Mouse (Mus musculus) forebrain, embryonic 11.5 days (tissue): Measurements from ENCODE around the gene Taok3. TPM values are rescaled to one million over a fixed set of nuclear protein-coding genes. Genes with fewer than 3 reads are reported as not detected.

Experiments
- ATAC-seq: fragments of 200-750 bp; cut with Nextera tagmentation; replicated peaks from 2 replicates; pipeline ENCODE4 v1.8.0; 2017; ENCODE audit warnings: moderate TSS enrichment; ENCODE audit not compliant: low FRiP score
- DNase-seq: peaks from one replicate; pipeline ENCODE4 v3.0.0-alpha.2; 2017; ENCODE audit warnings: low spot score
- H3K27ac ChIP-seq: fragments of 300-500 bp; sonication (generic); 2 replicates; pipeline ENCODE4 v1.5.1; 2014; ENCODE audit warnings: low read depth, low read length
- H3K27me3 ChIP-seq: fragments of 300-500 bp; sonication (generic); 2 replicates; pipeline ENCODE4 v1.6.1; 2014; ENCODE audit warnings: mild to moderate bottlenecking, low read length, mixed read lengths; ENCODE audit not compliant: control insufficient read depth, insufficient read depth
- H3K36me3 ChIP-seq: fragments of 300-500 bp; sonication (generic); 2 replicates; pipeline ENCODE4 v1.6.1; 2014; ENCODE audit warnings: mild to moderate bottlenecking, low read length, moderate library complexity, mixed read lengths; ENCODE audit not compliant: control insufficient read depth, insufficient read depth
- H3K4me1 ChIP-seq: fragments of 300-500 bp; sonication (generic); replicated peaks from 2 replicates; pipeline ENCODE4 v1.6.1; 2014; ENCODE audit warnings: low read length, mixed read lengths; ENCODE audit not compliant: control insufficient read depth, insufficient read depth
- H3K4me2 ChIP-seq: fragments of 300-500 bp; sonication (generic); 2 replicates; pipeline ENCODE4 v1.6.1; 2014; ENCODE audit warnings: low read depth, mild to moderate bottlenecking, low read length, moderate library complexity, mixed read lengths; ENCODE audit not compliant: severe bottlenecking
- H3K4me3 ChIP-seq: fragments of 300-500 bp; sonication (generic); 2 replicates; pipeline ENCODE4 v1.5.1; 2014; ENCODE audit warnings: low read depth, low read length
- H3K9ac ChIP-seq: fragments of 300-500 bp; sonication (generic); 2 replicates; pipeline ENCODE4 v1.6.1; 2014; ENCODE audit warnings: low read length
- H3K9me3 ChIP-seq: fragments of 300-500 bp; sonication (generic); 2 replicates; pipeline ENCODE4 v1.6.1; 2016; ENCODE audit warnings: low read length, mixed read lengths; ENCODE audit not compliant: control insufficient read depth
- WGBS: fragments of 180-500 bp; shearing (Covaris S2); extraction: QIAGEN DNeasy Blood & Tissue Kit; methylation state at CpG from one replicate; pipeline ENCODE4 v1.1.7; 2014; 5-methylcytosine and 5-hydroxymethylcytosine counted together
- polyA plus RNA-seq: library from polyadenylated mRNA; unstranded; fragments of >200 nt; fragmentation: Nextera tagmentation; extraction: Ambion mirVana; gene quantifications from 2 replicates; pipeline ENCODE4 v1.2.1, GENCODE M21; 2014

Gene Taok3
- polyA plus RNA-seq, 1 experiment from 2014 or later: 16.9 TPM

DNA sequence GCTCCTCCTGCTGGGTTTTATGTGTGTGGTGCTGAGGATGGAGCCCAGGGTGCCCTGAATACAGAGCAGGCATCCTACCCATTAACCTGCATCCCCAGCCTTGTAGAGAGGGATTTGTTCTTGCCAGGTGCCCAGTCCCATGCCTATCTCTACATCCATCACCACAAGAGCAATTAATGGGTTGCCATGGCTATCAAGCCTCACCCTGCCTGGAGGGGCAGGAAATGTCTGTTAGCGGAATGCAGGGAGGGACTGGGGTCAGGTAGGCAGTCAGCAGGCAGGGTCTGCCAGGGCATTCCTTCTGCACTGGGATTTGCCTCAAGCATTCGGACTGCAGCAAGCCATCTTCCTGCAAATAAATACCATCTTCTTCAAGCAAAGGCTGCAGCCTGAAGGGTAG is 46.0 kb downstream of the Taok3 start:
- Histone ChIP-seq H3K4me2 (no peak overlapping the region), H3K4me3 (no peak overlapping the region), H3K27ac (no peak overlapping the region), H3K4me1 (0 out of 2 replicates have a peak, but pooled peaks cover 1% of the 10 kb centered on the region), H3K9ac (no peak overlapping the region), H3K36me3 (no peaks in the 10 kb centered on the region), H3K27me3 (no peaks in the 10 kb centered on the region), H3K9me3 (no peaks in the 10 kb centered on the region)
- WGBS: 78% methylated on average over 2 of the region's 2 CpGs
- ATAC-seq: no peak
- no peak for DNase-seq

DNA sequence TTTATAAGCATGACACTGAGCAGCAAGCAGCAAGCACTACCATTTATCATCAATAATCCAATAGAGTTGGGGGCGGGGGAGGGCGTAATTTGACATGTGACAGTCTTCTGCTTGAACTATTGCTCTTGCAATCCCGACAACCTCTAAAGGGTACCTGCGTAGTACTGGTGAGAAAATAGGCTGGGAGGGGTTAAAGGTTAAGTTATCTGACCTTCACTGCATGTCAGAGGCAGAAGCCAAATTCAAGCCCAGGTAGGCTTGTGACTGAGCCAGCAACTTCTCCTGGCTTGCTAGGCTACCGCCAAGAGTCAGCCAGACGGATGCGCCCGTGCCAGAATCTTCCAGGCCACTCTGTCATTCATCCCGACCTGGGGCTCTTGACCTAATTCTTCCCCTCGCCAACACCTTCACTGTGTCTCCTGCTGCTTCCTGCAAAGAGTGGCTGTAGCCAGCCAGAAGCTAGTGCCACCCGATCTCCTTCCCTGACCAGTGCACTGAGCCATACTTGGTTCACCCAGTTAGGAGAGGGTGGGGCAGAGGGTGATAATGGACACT is 47.0 kb downstream of the Taok3 start:
- Histone ChIP-seq H3K4me3 (no peak overlapping the region), H3K4me2 (no peak overlapping the region), H3K4me1 (0 out of 2 replicates have a peak, but pooled peaks cover 1% of the 10 kb centered on the region), H3K27me3 (no peaks in the 10 kb centered on the region), H3K27ac (no peak overlapping the region), H3K9ac (no peak overlapping the region), H3K9me3 (no peaks in the 10 kb centered on the region), H3K36me3 (no peaks in the 10 kb centered on the region)
- DNase-seq (no peak), ATAC-seq (no peak)
- WGBS: 92% methylated on average over 11 of the region's 11 CpGs

DNA sequence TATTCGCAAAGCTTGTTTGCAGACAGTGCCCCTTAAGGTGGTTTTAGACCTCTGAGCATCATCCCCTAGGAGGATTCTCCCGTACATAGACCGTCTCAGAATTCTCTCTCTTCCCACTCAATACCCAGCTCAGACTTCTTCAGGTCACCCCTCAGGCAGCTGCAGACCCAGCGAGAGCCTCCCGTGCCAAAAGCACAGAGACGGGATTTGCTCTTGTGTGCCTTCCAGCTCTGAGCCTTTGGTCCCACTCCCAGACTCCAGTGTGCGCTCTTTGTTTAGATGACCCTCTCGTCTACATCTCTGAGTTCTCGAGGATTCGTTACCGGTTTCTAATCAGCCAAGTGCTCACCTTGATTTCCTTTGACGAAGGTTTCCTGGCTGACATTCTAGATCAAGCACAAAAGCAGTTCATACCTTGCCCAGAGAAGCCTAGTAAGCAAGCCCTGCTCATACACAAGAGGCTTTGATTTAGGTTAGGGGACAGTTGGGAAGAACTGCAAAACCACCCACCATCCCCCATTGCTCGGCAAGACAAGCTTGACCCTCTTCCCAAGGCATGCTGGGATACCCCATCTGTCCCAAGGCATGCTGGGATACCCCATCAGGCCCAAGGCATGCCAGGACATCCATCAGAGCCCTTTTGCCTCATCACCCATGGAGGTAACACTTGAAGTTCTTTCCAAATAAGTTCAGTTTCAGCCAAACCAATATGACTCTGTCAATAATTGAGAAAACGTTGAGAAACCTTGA is 48.6 kb downstream of the Taok3 start:
- H3K4me3 ChIP-seq: no peak overlapping the region
- no peak overlapping the region for H3K27ac ChIP-seq
- no peaks in the 10 kb centered on the region for H3K9me3 ChIP-seq
- ATAC-seq (no peak), DNase-seq (no peak)
- no peaks in the 10 kb centered on the region for H3K27me3 ChIP-seq
- no peaks in the 10 kb centered on the region for H3K4me1 ChIP-seq
- no peaks in the 10 kb centered on the region for H3K36me3 ChIP-seq
- H3K9ac ChIP-seq: no peak overlapping the region
- 91% methylated on average over 14 of the region's 14 CpGs for WGBS
- no peak overlapping the region for H3K4me2 ChIP-seq

DNA sequence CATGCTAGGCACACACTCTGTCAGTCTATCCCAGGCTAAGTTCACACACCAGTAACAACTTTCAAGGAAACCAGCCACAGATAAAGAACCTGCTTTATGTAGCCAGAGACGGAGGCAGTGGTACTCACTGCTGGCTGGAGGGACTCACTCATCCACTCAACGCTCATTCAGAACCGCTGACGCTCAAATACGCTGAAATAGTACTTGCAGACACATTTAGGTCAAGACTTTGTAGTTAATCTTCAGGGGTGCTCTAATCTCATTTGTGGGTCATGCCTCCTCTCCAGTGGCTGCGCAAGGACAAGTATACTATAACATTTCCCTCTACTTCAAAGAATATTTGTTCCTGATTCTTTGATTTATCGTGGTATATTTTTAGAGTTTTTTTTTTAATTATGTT is 54.1 kb downstream of the Taok3 start:
- ATAC-seq: no peak
- H3K4me1 ChIP-seq: peaks cover 4% of the 10 kb centered on the region; the same call in 1 of the 2 replicates
- WGBS: 94% methylated on average over 7 of the region's 7 CpGs

DNA sequence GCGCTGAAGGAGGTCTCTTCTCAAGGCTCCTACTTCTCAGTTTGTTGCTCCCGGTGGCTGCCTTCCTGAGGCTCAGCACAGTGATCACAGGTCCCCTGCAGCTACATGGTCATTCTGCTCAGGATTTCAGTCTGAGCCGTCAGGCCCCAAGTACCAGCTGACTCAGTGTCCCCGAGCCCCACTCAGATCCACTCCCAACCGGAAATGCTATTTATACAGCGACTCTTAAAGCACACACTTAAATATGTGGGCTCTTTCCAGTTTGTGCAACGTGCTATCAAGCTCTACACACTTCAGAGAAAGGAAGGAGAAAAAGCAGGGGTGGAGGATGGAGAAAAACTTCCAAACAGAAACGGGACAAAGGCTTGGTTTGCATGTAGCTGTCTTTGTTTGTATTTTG is 56.0 kb downstream of the Taok3 start:
- DNase-seq (no peak), ATAC-seq (no peak)
- Histone ChIP-seq H3K4me1 (peaks cover 4% of the 10 kb centered on the region; the same call in 1 of the 2 replicates), H3K27me3 (no peaks in the 10 kb centered on the region), H3K4me2 (no peak overlapping the region), H3K27ac (no peak overlapping the region), H3K9me3 (no peaks in the 10 kb centered on the region), H3K9ac (no peak overlapping the region), H3K36me3 (no peaks in the 10 kb centered on the region), H3K4me3 (no peak overlapping the region)
- WGBS: 71% methylated on average over 8 of the region's 8 CpGs

More for the DNA sequence above, 54.1 kb downstream of the Taok3 start:
- Histone ChIP-seq H3K9me3 (no peaks in the 10 kb centered on the region), H3K36me3 (no peaks in the 10 kb centered on the region), H3K4me2 (no peak overlapping the region), H3K9ac (no peak overlapping the region), H3K27ac (no peak overlapping the region), H3K27me3 (no peaks in the 10 kb centered on the region), H3K4me3 (no peak overlapping the region)
- no peak for DNase-seq

DNA sequence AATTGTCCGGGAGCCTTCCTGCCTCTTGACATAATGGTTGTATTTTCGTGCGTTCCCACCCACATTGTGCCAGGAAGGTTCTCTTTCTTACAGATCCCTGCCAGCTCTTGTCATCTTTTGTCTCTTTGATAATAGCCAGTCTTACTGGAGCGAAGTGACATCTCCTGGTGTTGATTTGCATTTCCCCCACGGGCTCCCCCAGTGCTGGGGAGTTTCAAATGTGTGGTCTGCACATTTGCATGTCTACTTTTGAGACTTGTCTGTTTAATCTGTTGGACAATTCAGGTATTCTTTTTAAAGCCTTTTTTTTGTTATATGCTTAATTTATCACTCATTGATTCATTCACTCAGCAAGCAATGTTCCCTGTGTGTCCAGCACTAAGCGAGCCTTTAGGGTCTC is 58.1 kb downstream of the Taok3 start:
- H3K36me3 ChIP-seq: no peaks in the 10 kb centered on the region
- DNase-seq (no peak), ATAC-seq (no peak)
- H3K27me3 ChIP-seq: no peaks in the 10 kb centered on the region
- H3K9me3 ChIP-seq: no peaks in the 10 kb centered on the region
- H3K4me3 ChIP-seq: no peak overlapping the region
- H3K9ac ChIP-seq: no peak overlapping the region
- no peak overlapping the region for H3K4me2 ChIP-seq
- H3K27ac ChIP-seq: no peak overlapping the region
- peaks cover 4% of the 10 kb centered on the region; the same call in 1 of the 2 replicates for H3K4me1 ChIP-seq
- WGBS: 40% methylated on average over 6 of the region's 6 CpGs

DNA sequence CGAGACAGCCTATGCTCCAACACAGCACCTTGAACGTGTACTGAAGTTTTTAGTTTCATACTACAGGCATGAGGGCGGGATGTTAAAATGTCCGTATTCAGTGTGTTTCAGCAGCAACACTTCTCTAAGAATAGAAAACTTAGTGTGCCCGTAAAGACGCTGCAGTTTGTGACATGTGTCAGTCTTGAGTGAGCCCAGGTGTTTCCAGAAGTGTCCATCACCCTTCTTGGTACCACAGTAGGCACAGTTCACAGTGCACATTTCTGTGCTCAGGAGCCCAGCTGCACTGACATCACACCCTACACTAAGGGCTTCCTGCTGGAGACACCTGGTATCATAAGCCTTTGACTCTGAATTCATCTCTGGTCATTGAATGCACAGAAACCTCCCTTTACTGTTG is 58.6 kb downstream of the Taok3 start:
- no peak overlapping the region for H3K4me3 ChIP-seq
- no peak overlapping the region for H3K27ac ChIP-seq
- no peak overlapping the region for H3K4me2 ChIP-seq
- no peaks in the 10 kb centered on the region for H3K36me3 ChIP-seq
- peaks cover 4% of the 10 kb centered on the region; the same call in 1 of the 2 replicates for H3K4me1 ChIP-seq
- DNase-seq (no peak), ATAC-seq (no peak)
- H3K9ac ChIP-seq: no peak overlapping the region
- WGBS: 71% methylated on average over 6 of the region's 6 CpGs
- no peaks in the 10 kb centered on the region for H3K9me3 ChIP-seq
- no peaks in the 10 kb centered on the region for H3K27me3 ChIP-seq

DNA sequence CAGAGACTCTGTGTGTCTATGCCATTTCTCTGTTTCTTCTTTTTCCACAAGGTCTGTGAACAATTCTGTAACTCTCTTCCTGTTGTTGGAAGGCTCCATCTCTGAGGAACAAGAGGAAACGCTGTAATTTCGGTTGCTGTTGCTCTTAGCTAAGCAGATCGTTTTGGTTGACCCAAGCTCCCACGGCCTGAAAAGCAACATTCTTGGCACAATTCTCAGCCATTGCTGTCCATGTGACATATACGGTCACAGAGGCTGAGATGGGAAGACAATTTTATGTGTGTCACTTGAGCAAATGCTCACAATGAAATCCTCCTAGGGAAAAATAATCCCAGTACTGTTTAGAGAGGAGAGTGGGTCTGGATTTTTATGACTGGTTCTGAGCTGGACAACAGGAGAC is 62.0 kb downstream of the Taok3 start:
- DNase-seq: no peak
- no peak for ATAC-seq
- peaks cover 4% of the 10 kb centered on the region; the same call in 1 of the 2 replicates for H3K4me1 ChIP-seq
- no peaks in the 10 kb centered on the region for H3K27me3 ChIP-seq
- H3K4me2 ChIP-seq: no peak overlapping the region
- no peak overlapping the region for H3K4me3 ChIP-seq
- no peak overlapping the region for H3K27ac ChIP-seq
- peaks cover 3% of the 10 kb centered on the region; the same call in 1 of the 2 replicates for H3K9me3 ChIP-seq
- WGBS: 91% methylated on average over 5 of the region's 5 CpGs
- no peaks in the 10 kb centered on the region for H3K36me3 ChIP-seq
- no peak overlapping the region for H3K9ac ChIP-seq

DNA sequence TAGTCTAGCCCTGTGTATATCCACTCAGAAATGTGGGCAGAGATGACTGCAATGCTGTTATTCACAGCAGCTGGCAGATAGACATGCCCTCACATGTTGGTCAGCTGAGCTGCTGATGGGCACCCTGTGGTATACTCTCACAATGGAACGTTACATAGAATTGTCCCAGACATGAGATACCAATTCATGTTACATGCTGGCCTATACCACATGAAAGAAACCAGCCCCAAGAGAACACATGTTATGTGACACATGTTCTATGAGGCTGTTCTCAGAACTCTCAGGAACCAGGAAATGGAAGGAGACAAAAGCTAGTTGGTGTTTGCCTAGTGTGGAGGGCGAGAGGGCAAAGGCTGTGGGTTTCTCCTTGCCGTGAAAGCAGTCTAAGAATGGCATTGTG is 62.5 kb downstream of the Taok3 start:
- H3K4me2 ChIP-seq: no peak overlapping the region
- no peak for ATAC-seq
- H3K36me3 ChIP-seq: no peaks in the 10 kb centered on the region
- 85% methylated on average over 3 of the region's 3 CpGs for WGBS
- peaks cover 3% of the 10 kb centered on the region; the same call in 1 of the 2 replicates for H3K9me3 ChIP-seq
- peaks cover 4% of the 10 kb centered on the region; the same call in 1 of the 2 replicates for H3K4me1 ChIP-seq
- H3K9ac ChIP-seq: no peak overlapping the region
- no peak overlapping the region for H3K27ac ChIP-seq
- DNase-seq: no peak
- no peak overlapping the region for H3K4me3 ChIP-seq
- H3K27me3 ChIP-seq: no peaks in the 10 kb centered on the region
